Mouse (Mus musculus) heart, postnatal 0 days (tissue): ENCODE results near the gene Slc20a1. TPM values are rescaled to one million over a fixed set of nuclear protein-coding genes. Genes with fewer than 3 reads are reported as not detected.

Experiments
- ATAC-seq: fragments of 200-750 bp; cut with Nextera tagmentation; 2 replicates; pipeline ENCODE4 v1.8.0; 2017; ENCODE audit warnings: low read depth, moderate number of reproducible peaks, moderate library complexity; ENCODE audit not compliant: insufficient read depth
- DNase-seq: peaks from one replicate; pipeline ENCODE4 v3.0.0-alpha.2; 2016; ENCODE audit warnings: low spot score
- H3K27ac ChIP-seq: fragments of 300-500 bp; sonication (generic); 2 replicates; pipeline ENCODE4 v1.5.1; 2014; ENCODE audit warnings: low read depth, mild to moderate bottlenecking
- H3K27me3 ChIP-seq: fragments of 300-500 bp; sonication (generic); 2 replicates; pipeline ENCODE4 v1.6.1; 2014; ENCODE audit warnings: low read length, mixed read lengths; ENCODE audit not compliant: control insufficient read depth, insufficient read depth
- H3K36me3 ChIP-seq: fragments of 300-500 bp; sonication (generic); replicated peaks from 2 replicates; pipeline ENCODE4 v1.6.1; 2014; ENCODE audit warnings: low read length, mixed read lengths; ENCODE audit not compliant: control insufficient read depth, insufficient read depth
- H3K4me1 ChIP-seq: fragments of 300-500 bp; sonication (generic); 2 replicates; pipeline ENCODE4 v1.6.1; 2014; ENCODE audit warnings: antibody characterized with exemption; ENCODE audit not compliant: control insufficient read depth, insufficient read depth
- H3K4me2 ChIP-seq: fragments of 300-500 bp; sonication (generic); 2 replicates; pipeline ENCODE4 v1.6.1; 2014; ENCODE audit warnings: low read depth, mild to moderate bottlenecking, low read length, moderate library complexity
- H3K4me3 ChIP-seq: fragments of 300-500 bp; sonication (generic); 2 replicates; pipeline ENCODE4 v1.5.1; 2014; ENCODE audit warnings: low read depth, low read length
- H3K9ac ChIP-seq: fragments of 300-500 bp; sonication (generic); replicated peaks from 2 replicates; pipeline ENCODE4 v1.6.1; 2014; ENCODE audit warnings: low read depth, low read length, mixed read lengths
- H3K9me3 ChIP-seq: fragments of 300-500 bp; sonication (generic); replicated peaks from 2 replicates; pipeline ENCODE4 v1.6.1; 2016; ENCODE audit warnings: low read length; ENCODE audit not compliant: control insufficient read depth
- CTCF ChIP-seq: IDR thresholded peaks from 2 replicates; pipeline ENCODE4 v1.5.1; 2016; ENCODE audit warnings: antibody characterized with exemption, control low read depth, low read depth
- EP300 ChIP-seq: IDR thresholded peaks from 2 replicates; pipeline ENCODE4 v1.6.1; 2016; ENCODE audit warnings: antibody characterized with exemption, low read depth
- WGBS: fragments of 180-500 bp; shearing (Covaris S2); extraction: QIAGEN DNeasy Blood & Tissue Kit; methylation state at CpG from one replicate; pipeline ENCODE4 v1.1.7; 2014; 5-methylcytosine and 5-hydroxymethylcytosine counted together
- polyA plus RNA-seq: library from polyadenylated mRNA; unstranded; fragments of >200 nt; fragmentation: Nextera tagmentation; extraction: Ambion mirVana; gene quantifications from 2 replicates; pipeline ENCODE4 v1.2.1, GENCODE M21; 2015
- total RNA-seq: library from RNA; depleted of rRNA; stranded (reverse); fragments of >200 nt; gene quantifications from 2 replicates; pipeline ENCODE4 v1.2.3, GENCODE M21; 2014; ENCODE audit warnings: low replicate concordance

Gene Slc20a1
- total and polyA plus RNA-seq, 2 experiments from 2014 or later, result 8.7 to 37.1 TPM

DNA sequence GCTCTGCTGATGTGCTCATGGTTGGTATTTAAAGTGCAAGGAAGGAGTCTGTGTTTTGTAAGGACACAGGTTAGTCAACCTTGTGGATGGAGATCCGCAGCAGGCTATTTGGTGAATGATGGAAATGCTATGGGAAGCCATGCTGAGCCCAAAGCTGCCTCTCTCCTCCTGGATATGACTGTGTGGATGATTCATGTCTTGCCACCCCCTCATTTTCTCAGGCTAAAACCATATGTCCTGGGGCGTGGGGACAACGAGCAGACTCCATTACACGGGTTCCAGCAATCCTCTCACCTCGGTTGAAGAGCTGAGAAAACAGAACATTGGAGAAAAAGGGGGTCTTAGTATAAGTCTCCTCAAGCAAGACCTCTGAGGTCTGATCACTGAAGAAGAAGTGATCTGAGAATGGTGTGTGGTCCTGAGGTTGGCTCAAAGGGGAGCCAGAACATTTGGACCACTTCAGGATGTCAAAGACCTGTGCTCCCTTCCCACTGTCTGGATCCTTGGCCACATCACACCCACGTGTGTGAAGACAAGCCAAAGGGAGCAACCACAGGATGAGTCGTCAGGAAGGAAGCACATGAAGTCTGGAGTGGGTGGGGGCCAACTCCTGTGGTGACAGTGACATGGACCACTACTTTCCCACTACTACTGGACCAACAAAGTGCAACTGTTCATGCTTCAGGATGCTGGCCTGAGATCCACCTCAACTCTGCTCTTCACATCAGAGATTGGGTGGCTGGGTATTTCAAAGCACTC, 6.0 kb upstream of the Slc20a1 start:
- Histone ChIP-seq H3K9me3 (0 out of 2 replicates have a peak, but pooled peaks cover 2% of the 10 kb centered on the region), H3K27me3 (no peaks in the 10 kb centered on the region), H3K9ac (no peak overlapping the region), H3K4me1 (no peaks in the 10 kb centered on the region), H3K4me3 (no peak overlapping the region), H3K36me3 (no peaks in the 10 kb centered on the region), H3K27ac (no peak overlapping the region), H3K4me2 (no peak overlapping the region)
- TF ChIP-seq CTCF (no peak), EP300 (no peak)
- DNase-seq, result no peak
- 70% methylated on average over 7 of the region's 7 CpGs for WGBS
- ATAC-seq, result no peak

DNA sequence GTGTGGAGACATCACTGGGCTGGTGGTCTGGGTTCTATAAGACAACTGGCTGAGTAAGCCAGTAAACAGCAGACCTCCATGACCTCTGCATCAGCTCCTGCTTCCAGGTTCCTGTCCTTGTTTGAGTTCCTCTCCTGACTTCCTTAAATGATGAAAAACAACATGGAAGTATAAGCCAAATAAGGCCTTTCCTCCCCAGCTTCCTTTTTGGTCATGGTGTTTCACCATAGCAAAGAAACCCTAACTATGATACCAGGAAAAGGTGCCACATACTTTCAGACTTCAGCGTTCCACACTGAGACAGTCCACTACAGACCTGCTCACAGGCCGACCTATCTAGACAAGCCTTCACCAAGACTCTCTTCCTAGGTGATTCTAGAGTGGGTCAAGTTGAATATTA, 2.2 kb upstream of the Slc20a1 start:
- Histone ChIP-seq H3K9ac (no peak overlapping the region), H3K27me3 (no peaks in the 10 kb centered on the region), H3K4me1 (peaks cover 17% of the 10 kb centered on the region), H3K4me3 (no peak overlapping the region), H3K9me3 (no peaks in the 10 kb centered on the region), H3K27ac (no peak overlapping the region), H3K36me3 (peaks cover 6% of the 10 kb centered on the region; the same call in 1 of the 2 replicates), H3K4me2 (no peak overlapping the region)
- WGBS, result 92% methylated on average over 2 of the region's 2 CpGs
- ATAC-seq (no peak), DNase-seq (no peak)
- TF ChIP-seq CTCF (no peak), EP300 (no peak)

DNA sequence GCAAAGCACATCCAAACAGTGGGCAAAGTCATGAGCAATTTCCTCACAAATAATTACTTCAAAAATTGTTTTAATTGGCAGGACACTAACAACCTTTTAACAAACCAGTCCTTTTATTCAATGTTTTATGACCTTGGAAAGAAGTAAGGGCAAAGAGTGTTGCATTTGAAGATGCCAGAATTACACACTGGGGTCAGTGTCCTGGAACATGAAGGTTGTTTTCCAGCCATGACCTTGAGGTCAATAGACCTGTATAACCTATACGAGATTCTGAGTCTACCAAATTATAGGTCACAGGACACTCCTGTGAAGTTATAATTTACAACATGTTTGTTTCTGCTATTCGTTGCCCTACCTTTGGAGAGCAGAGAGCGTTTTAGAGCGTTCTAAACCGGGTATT, 1.4 kb upstream of the Slc20a1 start:
- Histone ChIP-seq H3K36me3 (peaks cover 14% of the 10 kb centered on the region), H3K27ac (no peak overlapping the region), H3K4me1 (peaks cover 19% of the 10 kb centered on the region), H3K27me3 (no peaks in the 10 kb centered on the region), H3K9me3 (no peaks in the 10 kb centered on the region), H3K9ac (no peak overlapping the region), H3K4me3 (peak overlapping the region; percentile 83; the same call in 1 of the 2 replicates), H3K4me2 (no peak overlapping the region)
- WGBS, result 65% methylated on average over 5 of the region's 5 CpGs
- ATAC-seq, result no peak
- no peak for TF ChIP-seq EP300
- TF ChIP-seq CTCF, result no peak
- DNase-seq, result no peak

DNA sequence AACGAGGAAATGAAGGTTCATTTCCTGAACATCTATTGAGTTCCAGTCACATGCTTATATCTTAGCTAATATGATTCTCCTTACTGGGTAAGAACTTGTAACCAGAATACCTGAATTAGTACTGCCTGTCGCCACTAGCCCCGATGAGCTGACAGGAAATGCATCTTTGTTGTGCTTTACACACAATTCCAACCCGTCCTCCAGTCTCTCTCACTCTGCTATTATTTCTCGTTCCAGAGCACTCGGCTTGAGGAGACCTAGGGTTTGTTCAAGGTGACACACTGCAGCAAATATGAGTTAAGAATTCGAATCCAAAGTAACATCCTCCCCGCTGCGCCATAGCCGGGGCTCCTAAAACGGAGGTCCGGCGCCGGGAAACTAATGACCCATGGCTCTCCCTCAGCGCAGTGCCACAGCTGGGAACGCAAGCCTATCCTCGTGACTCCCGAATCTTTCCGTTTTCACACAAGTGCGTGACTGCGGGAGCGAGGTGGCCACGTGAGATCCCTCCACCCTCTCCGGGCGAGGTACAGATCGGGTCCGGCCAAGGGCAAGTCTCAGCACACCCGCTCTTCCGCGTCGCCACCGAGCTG, 625 bp upstream of the Slc20a1 start:
- ATAC-seq, result peak; percentile 61
- H3K4me2 ChIP-seq, result peak overlapping the region; percentile 74
- no peaks in the 10 kb centered on the region for H3K9me3 ChIP-seq
- 1% methylated on average over 32 of the region's 32 CpGs for WGBS
- peak; percentile 61 for DNase-seq
- peak overlapping the region; percentile 83 for H3K4me3 ChIP-seq
- H3K27ac ChIP-seq, result peak overlapping the region; percentile 89
- H3K36me3 ChIP-seq, result peaks cover 16% of the 10 kb centered on the region
- H3K9ac ChIP-seq, result peak overlapping the region; percentile 87
- peaks cover 19% of the 10 kb centered on the region for H3K4me1 ChIP-seq
- no peak for TF ChIP-seq EP300
- no peak for TF ChIP-seq CTCF
- H3K27me3 ChIP-seq, result no peaks in the 10 kb centered on the region

DNA sequence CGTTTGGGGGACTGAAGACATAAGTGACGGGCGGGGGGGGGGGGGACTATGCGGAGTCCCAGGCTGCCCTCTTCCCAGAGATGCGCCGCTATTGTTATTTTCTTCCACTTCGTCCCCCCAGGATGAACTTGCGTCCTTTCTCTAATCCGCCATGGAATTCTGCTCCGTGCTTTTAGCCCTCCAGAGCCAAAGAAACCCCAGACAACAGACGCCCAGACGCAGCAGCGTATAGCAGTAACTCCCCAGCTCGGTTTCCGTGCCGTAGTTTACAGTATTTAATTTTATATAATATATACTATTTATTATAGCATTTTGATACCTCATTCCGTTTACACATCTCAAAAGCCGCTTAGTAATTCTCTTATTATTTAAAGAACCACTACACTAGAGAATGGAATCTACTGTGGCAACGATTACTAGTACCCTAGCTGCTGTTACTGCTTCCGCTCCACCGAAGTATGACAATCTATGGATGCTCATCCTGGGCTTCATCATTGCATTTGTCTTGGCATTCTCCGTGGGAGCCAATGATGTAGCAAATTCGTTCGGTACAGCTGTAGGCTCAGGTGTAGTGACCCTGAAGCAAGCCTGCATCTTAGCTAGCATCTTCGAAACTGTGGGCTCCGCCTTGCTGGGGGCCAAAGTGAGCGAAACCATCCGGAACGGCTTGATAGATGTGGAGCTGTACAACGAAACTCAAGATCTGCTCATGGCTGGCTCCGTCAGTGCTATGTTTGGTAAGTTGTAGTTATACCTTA, 943 bp downstream of the Slc20a1 start:
- Histone ChIP-seq H3K4me2 (peak overlapping the region; percentile 74), H3K4me3 (peak overlapping the region; percentile 83), H3K9ac (peak overlapping the region; percentile 87), H3K36me3 (peaks cover 31% of the 10 kb centered on the region), H3K27ac (peak overlapping the region; percentile 86; the same call in 1 of the 2 replicates), H3K9me3 (no peaks in the 10 kb centered on the region), H3K4me1 (peaks cover 19% of the 10 kb centered on the region), H3K27me3 (no peaks in the 10 kb centered on the region)
- ATAC-seq (no peak), DNase-seq (no peak)
- WGBS, result 25% methylated on average over 31 of the region's 31 CpGs
- TF ChIP-seq EP300 (no peak), CTCF (no peak)
